Mouse (Mus musculus): ENCODE results near the gene Chml. TPM values are rescaled to one million over a fixed set of nuclear protein-coding genes. Genes with fewer than 3 reads are reported as not detected.

Gene Chml
- 1.8 and 2.3 TPM in 2 replicates for total RNA-seq (2014; rRNA removed)
- 0.98 and 1.6 TPM in 2 replicates for polyA plus RNA-seq (2012; rRNA removed)

DNA sequence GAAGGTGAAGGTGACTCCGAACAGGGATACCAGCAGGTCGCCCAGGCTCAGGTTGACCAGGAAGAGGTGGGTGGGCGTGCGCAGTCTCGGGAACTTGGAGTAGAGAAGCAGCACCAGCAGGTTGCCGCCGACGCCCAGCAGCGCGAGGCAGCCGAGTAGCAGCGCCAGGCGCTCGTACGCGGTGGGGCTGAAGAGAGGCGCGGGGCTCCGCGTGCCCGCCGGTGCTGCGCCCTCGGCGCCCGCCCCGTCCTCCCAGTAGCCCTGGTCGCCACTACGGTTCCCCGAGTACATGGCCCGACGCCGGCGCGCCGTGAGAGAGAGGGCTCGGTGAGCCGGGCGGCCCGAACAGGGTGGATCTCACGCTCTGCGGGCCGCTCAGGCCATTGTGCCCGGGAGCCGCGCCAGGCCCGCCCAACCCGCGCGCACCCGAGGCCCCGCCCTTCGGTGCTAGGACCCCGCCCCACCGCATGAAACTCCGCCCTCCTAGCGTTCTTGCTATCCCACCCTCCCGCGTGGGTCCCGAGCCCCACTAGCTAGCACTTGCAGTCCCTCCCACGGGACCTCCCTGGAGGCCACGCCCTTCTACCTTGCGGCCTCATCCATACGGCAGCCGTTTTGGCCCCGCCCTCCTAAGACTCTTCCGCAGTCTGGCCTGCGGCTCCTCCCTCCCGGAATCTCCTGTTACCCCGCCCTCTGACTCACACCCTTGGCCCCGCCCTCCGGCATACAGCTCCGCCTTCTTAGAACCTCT lies at the start of gene Chml, which contains the start of gene Opn3:
Gene Chml, minus strand, starts transcription at position 656 of the 751 bp plus-strand sequence.
Gene Opn3, minus strand, starts transcription at position 531 of the 751 bp plus-strand sequence.
- Histone ChIP-seq H3K4me1 (ENCODE audit: control insufficient read depth, insufficient read depth, low read length) (peaks cover 3% of the 10 kb centered on the region), H3K4me3 (ENCODE audit: insufficient read depth, low read depth, low read length) (peak within 1 kb of the TSS; percentile 89), H3K27ac (replicated peaks; ENCODE audit: insufficient read depth, low read depth, low read length) (peak within 1 kb of the TSS; percentile 24; the same call in 1 of the 2 replicates), H3K36me3 (ENCODE audit: control insufficient read depth, insufficient read depth, low read length) (peaks cover 3% of the 10 kb centered on the region; the same call in 1 of the 2 replicates), H3K79me2 (ENCODE audit: control insufficient read depth, insufficient read depth, low read length) (no peaks in the 10 kb centered on the region), H3K27me3 (ENCODE audit: control insufficient read depth, insufficient read depth, low read length) (no peaks in the 10 kb centered on the region), H3K9ac (ENCODE audit: low read depth, low read length) (peak within 1 kb of the TSS; percentile 88)
- peak; percentile 98 for DNase-seq (ENCODE audit: extremely low read depth, low read depth, low spot score)
- TF ChIP-seq CTCF (IDR thresholded peaks at IDR 0.05; ENCODE audit: low read depth, low read length) (no peak), POLR2A (IDR thresholded peaks at IDR 0.05; ENCODE audit: extremely low read depth, insufficient read depth, low read length) (peak; percentile 78; the same call in 1 of the 2 replicates)
- 1% methylated on average over 73 of the region's 73 CpGs for WGBS

DNA sequence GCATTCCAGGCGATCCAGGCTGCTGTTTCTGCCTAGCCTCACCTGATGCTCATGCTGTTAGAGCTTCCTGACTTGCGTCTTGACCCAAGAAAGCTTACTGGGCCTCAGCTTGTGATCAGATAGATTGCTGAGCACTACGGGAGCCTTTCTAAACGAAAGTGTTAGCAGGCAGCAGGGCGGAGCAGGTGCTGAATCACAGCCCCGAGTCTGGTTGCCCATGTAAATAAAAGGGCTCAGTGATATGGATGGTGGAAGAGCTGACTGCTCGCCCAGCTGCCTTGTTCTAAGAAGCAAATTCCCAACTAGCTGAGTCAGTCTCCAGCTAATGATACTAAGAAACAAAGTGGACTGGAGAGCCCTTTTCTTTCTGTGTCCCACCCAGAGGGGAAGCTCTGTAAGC lies 33.1 kb upstream of the Chml start:
- DNase-seq (ENCODE audit: extremely low read depth, low read depth, low spot score) = no peak
- WGBS = 21% methylated on average over 7 of the region's 7 CpGs
- H3K27me3 ChIP-seq (ENCODE audit: control insufficient read depth, insufficient read depth, low read length) = no peaks in the 10 kb centered on the region
- no peak overlapping the region for H3K9ac ChIP-seq (ENCODE audit: low read depth, low read length)
- H3K4me3 ChIP-seq (ENCODE audit: insufficient read depth, low read depth, low read length) = no peak overlapping the region
- H3K4me1 ChIP-seq (ENCODE audit: control insufficient read depth, insufficient read depth, low read length) = no peaks in the 10 kb centered on the region
- H3K79me2 ChIP-seq (ENCODE audit: control insufficient read depth, insufficient read depth, low read length) = no peaks in the 10 kb centered on the region
- H3K27ac ChIP-seq (replicated peaks; ENCODE audit: insufficient read depth, low read depth, low read length) = no peak overlapping the region
- no peaks in the 10 kb centered on the region for H3K36me3 ChIP-seq (ENCODE audit: control insufficient read depth, insufficient read depth, low read length)
- TF ChIP-seq CTCF (IDR thresholded peaks at IDR 0.05; ENCODE audit: low read depth, low read length) (no peak), POLR2A (IDR thresholded peaks at IDR 0.05; ENCODE audit: extremely low read depth, insufficient read depth, low read length) (no peak)

- DNase-seq (ENCODE audit: extremely low read depth, low read depth, low spot score) = no peak
- Histone ChIP-seq H3K79me2 (ENCODE audit: control insufficient read depth, insufficient read depth, low read length) (no peaks in the 10 kb centered on the region), H3K36me3 (ENCODE audit: control insufficient read depth, insufficient read depth, low read length) (no peaks in the 10 kb centered on the region), H3K4me3 (ENCODE audit: insufficient read depth, low read depth, low read length) (no peak overlapping the region), H3K9ac (ENCODE audit: low read depth, low read length) (no peak overlapping the region), H3K4me1 (ENCODE audit: control insufficient read depth, insufficient read depth, low read length) (no peaks in the 10 kb centered on the region), H3K27me3 (ENCODE audit: control insufficient read depth, insufficient read depth, low read length) (no peaks in the 10 kb centered on the region), H3K27ac (replicated peaks; ENCODE audit: insufficient read depth, low read depth, low read length) (no peak overlapping the region)
- WGBS = 86% methylated on average over 9 of the region's 9 CpGs
- TF ChIP-seq CTCF (IDR thresholded peaks at IDR 0.05; ENCODE audit: low read depth, low read length) = no peak
- no peak for TF ChIP-seq POLR2A (IDR thresholded peaks at IDR 0.05; ENCODE audit: extremely low read depth, insufficient read depth, low read length)
Observed at GRCm38 (mm10) chr1:175716832-175717231, 24.1 kb upstream of the Chml start.

GRCm38 (mm10) chr1:175712338-175712909 lies 19.7 kb upstream of the Chml start:
- H3K79me2 ChIP-seq (ENCODE audit: control insufficient read depth, insufficient read depth, low read length) = no peaks in the 10 kb centered on the region
- TF ChIP-seq CTCF (IDR thresholded peaks at IDR 0.05; ENCODE audit: low read depth, low read length) (no peak), POLR2A (IDR thresholded peaks at IDR 0.05; ENCODE audit: extremely low read depth, insufficient read depth, low read length) (no peak)
- no peak overlapping the region for H3K9ac ChIP-seq (ENCODE audit: low read depth, low read length)
- no peak overlapping the region for H3K4me3 ChIP-seq (ENCODE audit: insufficient read depth, low read depth, low read length)
- H3K4me1 ChIP-seq (ENCODE audit: control insufficient read depth, insufficient read depth, low read length) = no peaks in the 10 kb centered on the region
- no peaks in the 10 kb centered on the region for H3K27me3 ChIP-seq (ENCODE audit: control insufficient read depth, insufficient read depth, low read length)
- DNase-seq (ENCODE audit: extremely low read depth, low read depth, low spot score) = no peak
- WGBS = 77% methylated on average over 11 of the region's 11 CpGs
- no peak overlapping the region for H3K27ac ChIP-seq (replicated peaks; ENCODE audit: insufficient read depth, low read depth, low read length)
- no peaks in the 10 kb centered on the region for H3K36me3 ChIP-seq (ENCODE audit: control insufficient read depth, insufficient read depth, low read length)

GRCm38 (mm10) chr1:175708013-175708412 lies 15.3 kb upstream of the Chml start:
- no peak overlapping the region for H3K9ac ChIP-seq (ENCODE audit: low read depth, low read length)
- no peak overlapping the region for H3K27ac ChIP-seq (replicated peaks; ENCODE audit: insufficient read depth, low read depth, low read length)
- DNase-seq (ENCODE audit: extremely low read depth, low read depth, low spot score) = no peak
- no peaks in the 10 kb centered on the region for H3K36me3 ChIP-seq (ENCODE audit: control insufficient read depth, insufficient read depth, low read length)
- no peak for TF ChIP-seq CTCF (IDR thresholded peaks at IDR 0.05; ENCODE audit: low read depth, low read length)
- TF ChIP-seq POLR2A (IDR thresholded peaks at IDR 0.05; ENCODE audit: extremely low read depth, insufficient read depth, low read length) = no peak
- H3K4me1 ChIP-seq (ENCODE audit: control insufficient read depth, insufficient read depth, low read length) = no peaks in the 10 kb centered on the region
- no peaks in the 10 kb centered on the region for H3K79me2 ChIP-seq (ENCODE audit: control insufficient read depth, insufficient read depth, low read length)
- no peak overlapping the region for H3K4me3 ChIP-seq (ENCODE audit: insufficient read depth, low read depth, low read length)
- H3K27me3 ChIP-seq (ENCODE audit: control insufficient read depth, insufficient read depth, low read length) = no peaks in the 10 kb centered on the region

DNA sequence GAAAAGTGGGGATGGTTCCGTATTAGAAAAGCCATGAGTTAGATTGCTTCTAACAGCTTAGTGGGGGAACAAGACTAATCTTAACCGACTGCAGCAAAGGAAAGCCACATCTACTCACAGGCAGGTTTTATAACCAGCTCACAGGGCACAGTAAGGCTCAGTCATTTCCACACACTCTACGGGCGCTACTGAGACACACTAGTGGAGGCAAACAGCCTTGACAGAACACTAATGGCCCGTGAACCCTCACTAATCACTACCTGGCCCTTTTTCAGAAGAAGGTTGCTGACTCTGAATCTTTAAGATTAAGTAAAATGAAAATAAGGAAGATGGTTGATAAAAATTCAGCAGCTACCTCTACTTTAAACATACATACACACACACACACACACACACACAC lies 14.9 kb upstream of the Chml start:
- Histone ChIP-seq H3K36me3 (ENCODE audit: control insufficient read depth, insufficient read depth, low read length) (no peaks in the 10 kb centered on the region), H3K9ac (ENCODE audit: low read depth, low read length) (no peak overlapping the region), H3K79me2 (ENCODE audit: control insufficient read depth, insufficient read depth, low read length) (no peaks in the 10 kb centered on the region), H3K4me1 (ENCODE audit: control insufficient read depth, insufficient read depth, low read length) (no peaks in the 10 kb centered on the region), H3K27ac (replicated peaks; ENCODE audit: insufficient read depth, low read depth, low read length) (no peak overlapping the region), H3K4me3 (ENCODE audit: insufficient read depth, low read depth, low read length) (no peak overlapping the region), H3K27me3 (ENCODE audit: control insufficient read depth, insufficient read depth, low read length) (no peaks in the 10 kb centered on the region)
- no peak for TF ChIP-seq POLR2A (IDR thresholded peaks at IDR 0.05; ENCODE audit: extremely low read depth, insufficient read depth, low read length)
- no peak for TF ChIP-seq CTCF (IDR thresholded peaks at IDR 0.05; ENCODE audit: low read depth, low read length)
- WGBS = 81% methylated on average over 5 of the region's 5 CpGs
- DNase-seq (ENCODE audit: extremely low read depth, low read depth, low spot score) = no peak
